Mouse (Mus musculus) cerebellum, postnatal 14 days (tissue): ENCODE results near the gene Ifitm6.
"Not testable (repeated sequence)": the region's sequence is repeated elsewhere in the genome, so short reads cannot be mapped to it uniquely, and the experiment has no call there.

ENCODE experiments used
- DNase-seq, 2 experiments: peaks; one replicate each; pipeline ENCODE4 v3.0.0; 2021; ENCODE audit warnings: mixed read lengths in 2 of 2

Gene Ifitm6

DNA sequence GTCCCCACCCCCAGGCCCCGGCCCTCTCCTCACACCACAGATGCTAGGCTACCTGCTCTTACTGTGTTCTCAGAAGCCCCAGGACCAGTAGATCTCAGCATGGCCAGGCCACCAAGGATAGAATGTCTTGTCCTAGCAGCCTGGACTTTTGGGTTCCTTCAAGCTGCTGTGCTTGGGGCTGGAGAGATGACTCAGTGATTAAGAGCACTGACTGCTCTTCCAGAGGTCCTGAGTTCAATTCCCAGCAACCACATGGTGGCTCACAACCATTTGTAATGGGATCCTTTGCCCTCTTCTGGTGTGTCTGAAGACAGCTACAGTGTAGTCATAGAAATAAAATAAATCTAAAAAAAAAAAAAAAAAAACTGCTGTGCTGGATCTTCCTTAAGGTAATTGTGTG, at the start of gene Ifitm6:
TSS of gene Ifitm6 (minus strand) at position 101 of the 400 bp plus-strand sequence.
- not testable (repeated sequence) for DNase-seq

DNA sequence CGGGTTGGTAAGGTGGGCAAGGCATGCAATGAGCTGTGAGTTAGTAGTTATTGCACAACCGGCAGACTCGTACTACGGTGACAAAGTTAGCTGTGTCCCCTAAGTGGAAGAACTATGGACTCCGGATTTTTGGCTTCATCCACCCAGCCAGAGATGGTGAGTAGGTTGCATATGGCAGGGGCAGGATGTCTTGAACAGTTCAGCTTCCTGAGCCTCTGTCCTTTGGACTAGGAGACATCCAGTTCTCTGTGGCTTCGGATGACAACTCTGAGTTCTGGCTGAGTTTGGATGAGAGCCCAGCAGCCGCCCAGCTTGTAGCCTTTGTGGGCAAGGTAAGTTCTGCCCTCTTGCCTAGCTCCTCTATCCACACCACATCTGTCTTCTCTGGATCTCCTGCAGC, 46.9 kb upstream of the Ifitm6 start:
- no peak for DNase-seq

DNA sequence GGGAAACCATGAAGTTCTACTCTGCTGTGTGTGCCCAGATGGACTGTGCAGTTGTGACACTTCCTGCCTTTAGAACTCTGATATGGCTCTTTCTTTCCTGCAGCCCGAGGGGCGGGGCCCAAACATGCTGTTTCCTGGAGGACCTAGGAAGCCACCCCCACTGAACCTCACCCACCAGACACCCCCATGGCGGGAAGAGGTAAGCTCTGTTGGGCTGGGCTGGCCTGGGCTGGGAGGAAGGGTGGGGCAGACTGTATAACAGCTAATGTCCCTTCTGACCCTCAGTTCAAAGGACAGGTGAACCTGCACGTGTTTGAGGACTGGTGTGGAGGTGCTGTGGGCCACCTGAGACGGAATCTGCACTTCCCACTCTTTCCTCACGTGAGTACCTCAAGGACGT, 46.5 kb upstream of the Ifitm6 start:
- no peak for DNase-seq

DNA sequence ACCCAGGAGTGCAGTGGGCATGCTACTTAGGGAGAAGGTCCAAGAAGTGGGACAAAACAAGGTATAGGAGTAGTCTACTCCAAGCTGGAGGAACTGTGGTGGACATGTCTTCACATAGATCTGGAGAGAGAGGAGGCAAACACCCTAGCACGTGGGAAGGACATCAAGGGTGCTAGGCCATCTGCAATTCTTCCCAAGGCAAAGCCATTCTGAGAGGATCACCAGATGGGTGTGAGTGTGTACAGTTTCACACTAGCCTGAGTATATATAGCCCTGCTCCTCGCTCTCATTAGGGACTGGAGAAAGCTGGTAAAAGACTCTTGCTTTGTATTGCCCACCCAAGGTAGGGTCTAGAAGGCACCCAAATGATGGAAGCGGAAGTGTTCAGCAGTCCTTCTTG, 45.6 kb upstream of the Ifitm6 start:
- no peak for DNase-seq

DNA sequence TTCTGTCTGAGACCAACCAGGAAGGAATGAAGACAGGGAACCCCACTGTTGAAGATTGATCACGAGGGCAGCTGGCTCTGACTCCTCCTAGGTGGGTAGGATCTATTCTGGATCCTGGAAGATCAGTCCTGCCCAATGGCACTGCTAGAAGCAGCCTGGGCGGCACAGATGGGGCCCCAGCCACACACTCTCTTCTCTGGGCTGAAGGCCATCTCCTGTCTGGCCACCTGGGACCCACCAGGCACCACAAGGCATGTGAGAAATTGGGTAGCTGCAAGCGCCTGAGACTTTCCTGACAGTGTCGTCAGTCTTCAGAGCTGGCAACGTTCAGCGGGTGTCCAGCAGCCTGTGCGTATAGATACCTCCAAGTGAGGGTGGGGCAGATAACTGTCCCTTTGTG, 44.8 kb upstream of the Ifitm6 start:
- peak; percentile 59 to 64 for DNase-seq

DNA sequence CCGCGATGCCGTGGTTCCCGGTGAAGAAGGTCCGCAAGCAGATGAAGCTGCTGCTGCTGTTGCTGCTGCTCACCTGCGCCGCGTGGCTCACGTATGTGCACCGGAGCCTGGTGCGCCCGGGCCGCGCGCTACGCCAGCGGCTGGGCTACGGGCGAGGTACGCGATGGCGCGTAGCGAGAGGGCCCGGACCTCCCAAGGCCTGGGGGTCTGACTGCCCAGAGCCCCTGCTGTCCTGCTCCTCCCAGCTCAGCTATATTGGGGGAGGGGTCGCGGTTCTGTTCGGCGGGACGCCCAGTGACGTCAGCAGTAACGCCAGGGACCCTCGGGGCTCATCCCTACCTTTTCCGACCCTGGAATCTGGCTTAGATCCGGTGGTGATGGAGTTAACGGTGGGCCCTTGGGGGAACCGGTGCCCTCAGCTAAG, 43.6 kb upstream of the Ifitm6 start:
- DNase-seq, result peak; percentile 65 to 67

DNA sequence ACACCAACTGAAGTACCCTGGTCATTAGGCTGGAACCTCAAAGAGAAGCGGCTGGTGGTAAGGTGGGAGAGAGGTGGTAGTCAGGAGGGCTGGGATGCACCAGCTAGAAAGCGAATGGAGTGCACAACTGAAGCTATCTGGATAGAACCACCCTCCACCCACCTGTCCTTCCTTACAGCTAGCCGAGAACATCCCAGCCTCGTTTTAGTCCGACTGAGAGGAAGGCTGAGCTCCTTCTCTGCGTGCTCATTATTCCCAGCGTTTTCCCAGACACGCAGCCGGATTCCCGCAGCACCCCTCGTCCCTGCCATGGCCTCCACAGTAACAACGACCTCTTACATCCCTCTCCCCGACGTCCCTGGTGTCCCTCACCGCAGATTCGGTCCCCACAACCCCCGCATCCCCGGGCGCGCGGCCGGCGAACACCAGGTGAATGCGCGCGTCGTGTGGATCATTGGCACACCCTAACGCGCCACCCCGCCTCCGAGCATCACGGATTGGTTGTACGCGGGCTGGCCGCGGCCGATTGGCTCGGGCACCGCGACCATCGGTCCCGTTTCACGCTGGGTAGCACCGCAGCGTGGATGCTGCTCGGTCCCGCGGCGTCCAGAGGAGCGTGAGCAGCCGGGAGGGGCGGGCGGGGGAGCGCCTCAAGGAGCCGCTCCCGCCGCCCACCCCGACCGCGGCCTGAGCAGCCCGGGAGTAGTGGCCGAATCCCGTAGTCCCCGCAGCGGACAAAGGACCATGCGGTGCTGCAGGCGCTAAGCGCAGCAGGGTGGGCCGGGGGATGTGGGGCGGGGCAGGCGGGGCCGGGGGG, 42.9 kb upstream of the Ifitm6 start, which contains the start of gene B4galnt4:
TSS of gene B4galnt4 (plus strand) at position 679 of the 817 bp plus-strand sequence.
- peak; percentile 94 to 96 for DNase-seq

DNA sequence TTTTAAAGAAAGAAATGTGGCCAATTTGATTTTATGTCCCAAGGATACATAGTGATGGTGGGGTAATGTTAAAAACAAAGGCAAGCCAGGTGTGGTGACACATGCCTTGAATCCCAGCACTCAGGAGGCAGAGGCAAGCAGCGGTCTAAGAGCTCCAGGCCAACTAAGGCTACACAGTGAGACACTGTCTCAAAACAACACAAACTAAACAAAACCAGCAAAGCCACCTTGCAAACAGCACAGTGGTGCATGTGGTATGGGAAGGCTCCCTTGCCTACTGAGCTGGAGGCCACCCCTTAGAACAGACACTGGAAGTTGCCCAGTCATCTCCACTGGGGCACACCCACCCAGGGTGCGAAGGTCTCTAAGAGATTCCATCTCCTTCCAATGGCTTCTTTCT, 42.2 kb upstream of the Ifitm6 start:
- peak in 1 of 2 experiments; percentile 21 for DNase-seq

DNA sequence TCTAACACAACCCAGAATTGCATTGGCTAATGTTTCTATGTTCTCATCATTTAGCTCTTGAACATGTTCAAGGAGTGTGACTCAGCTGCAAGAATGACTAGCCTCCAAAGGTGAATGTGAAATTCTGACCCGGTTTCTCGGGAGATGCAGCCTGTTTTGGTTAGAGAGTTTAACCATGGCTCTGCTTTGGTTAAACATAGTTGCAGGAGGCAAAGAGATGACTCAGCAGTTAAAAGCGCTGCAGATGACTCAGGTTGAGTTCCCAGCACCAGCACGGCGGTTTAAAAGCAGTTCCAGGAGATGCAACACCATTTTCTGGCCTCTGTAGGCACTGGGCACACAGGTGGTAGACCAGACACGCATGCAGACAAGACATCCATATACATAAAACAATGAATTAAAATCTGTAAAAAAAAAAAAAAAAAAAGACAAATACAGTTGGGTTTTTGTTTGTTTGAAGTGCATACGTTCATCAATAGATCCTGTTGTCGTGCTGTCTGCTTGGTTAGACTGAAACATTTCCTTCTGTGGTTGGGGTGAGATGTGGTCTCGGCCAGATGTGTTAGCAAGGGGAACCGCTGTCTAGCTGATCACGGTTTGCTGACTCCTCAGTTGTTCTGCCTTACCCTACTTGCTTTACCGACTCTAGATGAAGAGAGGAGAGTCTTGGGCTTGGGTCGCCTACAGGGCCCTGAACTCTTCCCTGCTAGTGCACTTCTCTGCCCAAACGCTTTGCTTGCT, 41.0 kb upstream of the Ifitm6 start:
- no peak for DNase-seq

DNA sequence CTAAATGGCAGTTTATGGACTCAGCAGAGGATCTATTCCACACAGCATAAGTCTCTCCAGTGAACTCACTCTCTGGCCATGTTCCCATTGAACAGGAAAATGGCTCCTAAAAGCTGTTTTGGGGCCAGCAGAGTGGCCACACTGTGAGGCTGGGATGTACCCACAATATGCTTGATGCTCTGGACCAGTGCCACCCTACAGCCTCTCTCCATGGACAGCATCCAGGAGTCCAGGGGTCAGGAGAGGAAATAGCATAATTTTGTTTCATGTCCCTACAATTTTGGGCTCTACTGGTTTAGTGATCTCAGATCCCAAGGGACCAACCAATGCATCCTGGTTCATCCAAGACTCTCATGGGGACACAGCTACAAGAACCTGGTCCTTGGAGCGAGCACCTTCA, 39.8 kb upstream of the Ifitm6 start:
- DNase-seq, result peak; percentile 31 to 35

DNA sequence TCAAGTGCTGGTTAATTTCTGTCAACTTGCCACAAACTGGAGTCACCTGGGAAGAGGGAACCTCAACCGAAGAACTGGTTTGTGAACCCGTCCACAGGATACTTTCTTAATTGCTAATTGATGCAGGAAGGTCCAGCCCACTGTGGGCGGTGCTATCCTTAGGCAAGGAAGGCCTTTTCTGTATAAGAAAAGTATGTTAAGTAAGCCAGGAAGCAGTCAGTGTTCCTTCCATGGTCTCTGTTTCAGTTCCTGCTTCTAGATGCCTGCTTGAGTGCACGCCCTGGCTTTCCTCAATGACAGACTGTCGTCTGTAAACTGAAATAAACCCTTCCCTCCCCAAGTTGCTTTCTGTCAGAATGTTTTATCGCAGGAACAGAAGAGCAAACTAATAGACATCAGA, 39.3 kb upstream of the Ifitm6 start:
- no peak for DNase-seq

DNA sequence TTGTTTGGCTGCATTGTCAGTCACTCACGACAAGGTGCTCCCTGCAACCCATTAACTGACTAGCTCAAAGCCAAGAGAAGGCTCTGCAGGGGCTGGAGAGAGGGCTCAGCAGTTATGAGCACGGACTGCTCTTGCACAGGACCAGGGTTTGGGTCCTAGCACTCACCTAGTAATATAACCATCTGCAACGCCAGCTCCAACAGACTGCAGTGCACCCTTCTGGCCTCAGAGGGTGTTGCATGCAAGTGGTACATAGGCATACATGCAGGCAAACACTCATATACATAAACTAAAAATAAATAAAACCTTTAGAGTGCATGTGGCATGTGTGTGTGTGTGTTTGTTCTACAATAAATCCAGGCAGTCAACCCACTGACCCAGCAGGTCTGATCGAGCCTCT, 38.1 kb upstream of the Ifitm6 start:
- DNase-seq, result no peak

DNA sequence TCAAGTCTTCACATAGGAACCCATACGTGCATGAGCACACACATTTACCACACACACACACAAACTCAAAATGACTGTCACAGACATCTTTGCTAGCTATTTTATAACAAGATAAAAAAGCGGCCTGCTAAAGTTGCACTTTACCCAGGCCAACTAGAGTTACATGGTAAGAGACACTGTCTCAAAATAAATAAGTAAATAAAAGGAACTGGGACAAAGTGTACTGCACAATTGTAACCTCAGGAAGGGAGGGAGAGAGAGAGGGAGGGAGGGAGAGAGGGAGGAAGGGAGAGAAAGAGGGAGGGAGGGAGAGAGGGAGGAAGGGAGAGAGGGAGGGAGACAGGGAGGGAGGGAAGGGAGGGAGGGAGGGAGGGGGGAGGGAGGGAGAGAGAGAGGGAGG, 34.7 kb upstream of the Ifitm6 start:
- no peak for DNase-seq

DNA sequence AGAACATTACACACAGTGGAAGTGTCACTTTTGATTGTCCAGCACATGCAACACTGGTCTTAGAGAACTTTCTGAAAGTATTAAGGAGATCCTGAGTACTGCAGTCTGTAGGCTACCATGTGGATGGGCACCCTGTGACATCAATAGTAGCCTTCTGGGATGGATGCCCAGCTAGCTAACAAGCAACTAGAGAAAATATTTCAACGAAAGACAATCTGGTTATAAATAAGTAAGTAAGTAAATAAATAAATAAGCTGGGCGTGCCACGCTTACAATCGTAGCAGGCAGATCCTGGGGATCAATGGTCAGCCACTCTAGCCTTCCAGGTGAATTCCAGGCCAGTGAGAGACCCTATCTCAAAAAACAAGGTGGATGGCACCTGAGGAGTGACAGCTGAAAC, 34.3 kb upstream of the Ifitm6 start:
- DNase-seq, result no peak

DNA sequence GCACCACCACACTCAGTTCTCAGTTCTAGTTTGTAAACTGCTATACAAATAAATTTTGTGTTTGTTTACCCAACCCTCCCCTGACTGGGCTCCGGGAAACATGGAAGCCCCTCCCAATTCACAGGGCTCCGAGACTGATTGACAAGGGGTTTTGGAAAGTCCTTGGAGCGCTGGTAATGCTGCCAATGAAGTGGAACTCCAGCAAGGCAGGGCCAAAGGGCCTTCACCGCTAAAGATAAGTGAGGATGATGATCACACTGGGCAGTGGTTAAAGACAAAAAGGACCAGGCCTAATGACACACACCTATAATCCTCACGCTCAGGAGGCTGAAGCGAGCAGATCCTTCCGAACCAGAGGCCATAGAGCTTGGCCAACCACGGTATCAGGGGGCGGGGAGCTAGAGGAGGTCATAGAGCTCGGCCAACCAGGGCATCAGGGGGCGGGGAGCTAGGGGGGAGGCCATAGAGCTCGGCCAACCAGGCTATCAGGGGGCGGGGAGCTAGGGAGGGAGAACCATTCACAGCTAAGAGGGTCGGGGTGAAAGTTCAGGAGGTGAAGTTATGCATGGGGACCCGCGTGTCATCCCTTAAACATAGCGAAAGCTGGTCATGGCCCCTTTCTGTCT, 33.4 kb upstream of the Ifitm6 start:
- no peak for DNase-seq

DNA sequence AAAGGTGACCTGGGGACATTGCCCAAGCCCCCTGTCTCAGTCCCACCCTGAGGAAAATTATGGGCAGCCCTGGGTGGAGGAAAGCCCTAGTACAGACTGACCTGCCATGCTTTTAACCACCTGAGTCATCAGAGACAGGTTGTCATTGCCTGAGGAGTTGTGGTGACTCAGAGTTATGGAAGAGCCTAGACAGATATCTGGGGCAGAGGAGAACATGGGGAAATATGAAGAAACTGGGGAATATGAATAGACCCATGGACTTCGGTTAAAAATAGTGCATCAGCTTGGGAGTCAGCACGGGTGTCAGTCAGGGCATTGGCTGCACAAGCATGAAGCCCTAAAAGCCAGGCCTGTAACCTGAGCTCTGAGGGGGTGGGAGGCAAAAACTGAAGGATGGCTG, 31.6 kb upstream of the Ifitm6 start:
- DNase-seq, result no peak

DNA sequence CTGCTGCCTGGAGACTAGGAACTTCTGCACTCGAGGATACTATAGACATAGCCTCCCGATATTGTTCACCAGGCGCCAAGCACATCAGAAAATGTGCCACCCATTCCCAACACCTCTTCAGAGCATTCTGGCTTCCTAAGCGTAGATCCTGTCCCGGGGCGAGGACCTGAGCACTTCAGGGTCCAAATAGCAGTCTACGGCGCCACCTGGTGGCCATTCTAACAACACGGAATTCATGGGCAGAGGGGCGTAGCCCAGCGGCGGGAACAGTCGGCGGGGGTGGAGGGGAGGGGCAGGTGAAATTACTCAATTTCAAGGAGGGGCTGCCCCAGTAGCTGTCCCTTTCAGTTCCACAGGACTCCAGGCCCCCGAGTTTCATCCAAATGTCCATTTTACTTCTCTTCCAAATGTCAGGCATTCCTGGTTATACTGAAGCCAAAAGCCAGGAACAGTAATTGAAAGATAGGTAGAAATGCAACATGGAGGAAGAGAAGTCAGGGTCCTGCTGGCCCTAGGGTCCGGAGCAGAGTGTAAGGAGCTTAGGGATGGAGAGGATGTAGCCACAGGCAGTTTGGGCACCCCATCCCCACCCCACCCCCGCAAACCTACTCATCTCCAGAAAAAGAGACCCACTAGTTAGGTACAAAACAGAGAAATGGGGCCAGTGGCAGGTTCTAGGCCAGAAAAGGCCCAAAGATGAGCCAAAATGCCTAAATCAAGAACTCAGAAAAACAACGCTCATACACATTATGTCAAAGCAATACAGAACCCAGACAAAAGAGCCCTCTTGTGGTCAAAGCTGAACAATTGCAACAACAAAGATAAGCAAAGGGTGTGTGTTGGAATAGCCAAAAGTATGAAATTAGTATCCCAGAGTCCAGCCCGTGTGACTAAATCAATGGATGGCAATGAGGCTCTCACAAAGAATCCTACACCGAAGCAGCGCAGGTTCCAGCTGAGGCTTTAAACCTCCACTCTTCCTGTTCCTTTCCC, 30.8 kb upstream of the Ifitm6 start:
- peak; percentile 95 to 96 for DNase-seq

DNA sequence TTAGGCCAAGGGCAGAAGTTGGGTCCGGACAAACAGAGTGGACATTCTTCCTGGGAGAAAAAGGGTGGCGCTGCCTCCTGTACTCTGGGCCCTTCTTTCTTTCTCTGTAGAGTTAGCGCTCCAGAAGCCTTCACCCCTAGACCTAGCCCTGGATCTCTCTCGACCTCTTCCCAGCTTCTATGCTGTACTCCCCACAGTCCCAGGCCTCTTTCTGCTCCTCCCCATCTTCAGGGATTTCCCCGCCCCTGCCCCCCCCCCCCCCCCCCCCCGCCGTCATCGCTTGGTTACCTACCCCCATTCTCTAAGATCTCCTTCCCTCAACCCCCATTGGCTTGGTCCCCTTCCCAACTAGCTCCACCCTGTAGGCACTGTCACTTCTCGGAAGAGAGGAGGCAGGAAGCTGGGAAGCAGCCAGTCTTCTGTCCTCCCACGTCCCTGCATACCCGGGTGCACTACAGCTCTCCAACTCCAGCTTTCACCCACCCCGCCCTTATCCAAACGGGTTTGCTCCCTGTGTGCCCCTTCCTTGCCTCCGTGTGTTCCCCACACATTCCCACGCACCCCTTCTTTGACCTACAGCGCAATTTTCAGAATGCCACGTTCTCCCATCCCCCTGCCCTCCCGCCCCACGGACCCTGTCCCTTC, 30.0 kb upstream of the Ifitm6 start:
- DNase-seq, result peak; percentile 74 to 76

DNA sequence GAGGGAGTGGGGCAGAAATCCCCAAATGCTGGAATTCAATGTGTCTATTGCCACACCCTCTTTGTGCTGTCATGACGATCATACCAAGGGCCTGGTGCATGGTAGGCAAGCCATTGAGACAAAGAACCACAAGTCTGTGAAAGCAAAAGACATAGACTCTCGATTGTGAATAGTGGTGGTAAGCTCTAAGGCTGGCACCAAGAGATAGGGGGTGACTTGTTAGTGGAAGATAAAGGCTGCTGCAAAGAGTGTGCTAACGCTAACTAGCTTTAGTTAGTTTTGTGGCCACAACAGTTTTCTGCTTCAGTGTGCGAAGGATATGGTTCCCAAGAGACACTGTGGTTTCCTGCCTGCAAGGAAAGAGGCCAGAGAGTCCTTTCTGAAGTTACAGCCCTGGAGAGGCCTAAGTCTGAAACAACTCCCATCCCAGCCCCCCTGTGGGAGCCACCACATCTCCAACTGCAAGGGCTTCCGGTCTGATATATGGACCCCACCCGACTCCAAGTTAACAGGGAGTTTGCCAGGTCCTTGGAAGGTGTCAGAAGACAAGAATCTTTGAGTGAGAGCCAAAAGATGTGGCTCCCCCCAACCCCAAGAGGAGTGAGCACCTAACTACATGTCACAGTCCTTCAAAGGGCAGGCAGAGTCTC, 29.3 kb upstream of the Ifitm6 start:
- DNase-seq, result no peak

DNA sequence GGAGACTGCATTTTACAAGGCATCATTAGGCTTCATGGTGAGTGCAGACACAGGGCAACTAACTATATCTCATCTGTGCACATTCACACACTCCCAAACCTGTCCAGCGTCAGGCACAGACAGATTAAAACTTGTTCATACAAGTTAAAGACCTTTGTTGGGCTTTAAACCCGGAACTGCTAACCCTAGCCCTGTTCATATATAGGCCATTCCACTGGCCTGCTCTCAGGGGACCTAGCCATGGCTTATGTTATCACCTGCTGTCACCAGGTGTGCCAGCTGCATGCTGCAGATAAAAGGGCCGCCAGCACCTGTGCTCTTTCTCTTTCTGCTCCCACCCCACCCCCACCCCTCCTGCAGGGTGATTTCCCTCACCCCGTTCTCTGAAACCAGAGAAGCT, 24.8 kb upstream of the Ifitm6 start:
- no peak for DNase-seq

DNA sequence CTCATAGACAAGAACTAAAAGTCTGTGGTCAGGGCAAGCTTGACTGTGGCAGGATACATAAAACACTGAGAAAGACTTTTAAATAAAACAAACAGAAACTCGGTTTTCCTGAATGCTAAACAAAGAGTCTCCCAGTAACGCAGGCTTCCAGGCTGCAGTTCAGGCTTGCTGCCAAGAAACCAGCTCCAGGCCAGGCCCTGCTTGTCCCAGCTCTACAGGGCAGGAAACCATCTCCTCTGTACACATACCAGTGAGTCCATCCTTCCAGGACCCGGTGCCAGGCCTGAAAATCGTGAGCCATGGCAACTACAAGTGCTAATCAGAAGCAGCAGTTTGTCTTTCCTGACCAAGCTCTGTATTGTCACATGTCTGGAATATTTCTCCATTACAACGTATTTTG, 23.9 kb upstream of the Ifitm6 start:
- peak; percentile 70 to 78 for DNase-seq
